Mouse (Mus musculus) embryonic fibroblast, embryonic 13.5 days (primary cell): ENCODE results near the gene Rpl13a.
A peak's percentile ranks its signal among the peaks of the same experiment; 100 is the strongest.

Experiments used
- CTCF ChIP-seq: IDR thresholded peaks from 2 replicates; pipeline ENCODE4 v1.5.1; 2011; ENCODE audit warnings: mild to moderate bottlenecking, control low read depth, low read length, moderate library complexity, borderline replicate concordance; ENCODE audit not compliant: insufficient read depth
- POLR2A ChIP-seq: IDR thresholded peaks from 2 replicates; pipeline ENCODE4 v1.6.1; 2011; ENCODE audit warnings: low read depth, mild to moderate bottlenecking, control low read depth, low read length, moderate library complexity

DNA sequence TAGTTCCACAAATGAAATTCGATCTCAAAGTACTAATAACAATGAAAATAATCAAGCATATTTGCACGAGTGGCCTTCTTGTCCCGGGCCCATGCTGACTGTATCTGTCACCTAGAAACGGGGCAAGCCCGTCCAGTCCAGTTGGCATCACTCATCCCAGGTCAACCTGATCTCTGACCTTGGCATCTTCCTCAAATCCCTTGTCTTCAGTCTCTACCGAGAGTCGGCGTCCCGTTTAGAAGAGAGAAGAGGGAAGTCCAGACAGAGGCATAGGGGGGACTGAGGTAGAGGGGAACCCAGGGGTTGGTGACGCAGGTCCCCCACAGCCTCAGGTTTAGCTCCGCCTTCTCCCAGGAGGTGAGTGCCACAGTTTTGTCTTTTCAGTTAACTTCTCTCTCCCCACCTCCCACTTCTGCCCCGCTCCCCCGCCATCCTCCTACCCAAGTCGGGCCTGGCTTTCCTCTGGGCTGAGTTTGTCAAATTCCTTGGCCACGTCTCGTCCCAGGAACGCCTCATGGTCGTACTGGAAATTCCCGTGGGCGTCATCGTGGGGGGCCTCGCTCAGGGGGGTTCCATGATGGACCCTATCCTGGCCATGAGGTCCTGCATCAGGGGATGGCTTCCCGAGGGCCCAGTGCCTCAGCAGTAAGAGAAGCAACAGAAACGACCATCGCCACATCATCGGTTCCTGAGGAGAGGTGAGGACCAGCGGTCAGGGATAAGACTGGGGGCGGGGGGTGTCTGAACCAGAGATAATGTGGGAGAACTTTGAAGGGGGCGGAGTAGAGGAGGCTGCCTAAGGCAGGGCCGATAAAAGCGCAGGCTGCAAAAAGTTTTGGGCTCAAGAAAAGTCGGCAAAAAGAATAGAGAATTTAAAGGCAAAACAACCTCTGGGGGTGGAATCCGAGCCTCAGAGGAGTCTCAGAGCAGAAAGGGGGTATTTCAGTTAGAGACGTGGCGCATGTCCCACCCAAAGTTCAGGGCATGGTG, 37.3 kb downstream of the Rpl13a start:
- TF ChIP-seq CTCF (no peak), POLR2A (peak; percentile 36)
